Mouse (Mus musculus): ENCODE measurements at regions not wholly inside any gene's neighbourhood (a gene's known extent, or its start where the extent isn't known, plus 50 kb on each side); places are given as distances from the start of the nearest gene placed in this dataset.

DNA sequence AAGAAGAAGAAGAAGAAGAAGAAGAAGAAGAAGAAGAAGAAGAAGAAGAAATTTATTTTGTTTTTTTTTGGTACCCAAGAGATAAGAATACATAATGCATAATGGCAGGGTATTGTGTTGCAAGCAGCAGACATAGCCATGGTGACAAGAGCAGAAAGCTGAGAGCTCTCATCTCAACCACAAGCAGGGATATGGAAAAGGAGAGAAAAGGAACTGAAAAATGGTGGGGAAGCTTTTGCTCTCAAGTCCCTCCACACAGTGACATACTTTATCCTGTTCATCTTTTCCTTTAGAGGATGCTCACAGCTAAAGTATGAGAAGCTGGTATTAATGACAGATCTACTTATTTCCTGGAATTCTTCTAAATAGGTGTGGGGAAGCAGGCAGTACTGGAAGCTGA is 115.2 kb upstream of the Pik3r1 start:
- DNase-seq (ENCODE audit: low read depth, low spot score) = no peak

DNA sequence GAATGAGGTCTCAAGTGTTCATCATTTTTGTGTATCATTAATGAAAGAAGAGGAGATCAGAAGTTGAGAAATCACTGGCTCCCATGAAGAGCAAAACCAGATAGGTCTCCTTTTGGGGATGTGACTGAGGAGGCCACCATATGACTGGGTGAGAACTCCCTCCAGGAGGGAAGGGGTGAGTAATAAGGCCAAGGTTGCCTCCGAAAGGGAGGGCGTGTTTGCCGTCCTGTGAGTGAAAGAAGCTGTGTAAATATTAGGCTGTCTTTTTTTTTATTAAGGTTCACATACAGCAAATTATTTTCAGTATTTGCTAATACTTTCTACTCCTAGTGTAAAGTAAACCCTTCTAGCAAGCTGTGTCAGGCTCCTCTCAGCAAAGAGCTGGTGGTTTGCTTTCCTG is 116.7 kb upstream of the Pik3r1 start:
- no peak for DNase-seq (ENCODE audit: low read depth, low spot score)

GRCm38 (mm10) chr13:101891473-101891872 is 123.5 kb upstream of the Pik3r1 start:
- no peak for DNase-seq (ENCODE audit: low read depth, low spot score)

- DNase-seq (ENCODE audit: low read depth, low spot score) = no peak
These were observed 125.1 kb upstream of the Pik3r1 start for GRCm38 (mm10) chr13:101893035-101893600.

GRCm38 (mm10) chr13:101895161-101895560 is 127.1 kb upstream of the Pik3r1 start:
- no peak for DNase-seq (ENCODE audit: low read depth, low spot score)

DNA sequence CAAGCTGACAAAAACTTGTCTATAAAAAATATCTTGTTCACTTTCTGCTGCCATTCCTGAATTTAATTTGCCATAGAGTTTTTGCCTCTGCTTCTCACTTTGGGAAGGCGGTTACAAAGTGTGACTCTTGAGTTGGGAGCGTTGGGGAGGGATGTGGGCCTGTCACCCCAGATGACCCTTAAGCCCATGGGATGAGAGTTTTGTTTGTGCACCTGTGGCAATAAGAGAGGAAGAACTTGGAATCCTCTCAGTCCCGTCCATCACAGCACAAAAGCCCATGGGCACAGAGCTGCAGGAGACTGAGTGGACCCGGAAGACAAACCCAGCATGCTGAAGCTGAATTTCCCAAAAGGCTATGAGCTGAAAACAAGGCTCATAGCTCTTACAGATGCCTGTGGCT is 127.7 kb upstream of the Pik3r1 start:
- no peak for DNase-seq (ENCODE audit: low read depth, low spot score)

- no peak for DNase-seq (ENCODE audit: low read depth, low spot score)
These were observed 128.9 kb upstream of the Pik3r1 start for GRCm38 (mm10) chr13:101896946-101897345.

GRCm38 (mm10) chr13:101902213-101902612 is 134.2 kb upstream of the Pik3r1 start:
- DNase-seq (ENCODE audit: low read depth, low spot score) = no peak

GRCm38 (mm10) chr13:101905909-101906676 is 138.1 kb upstream of the Pik3r1 start:
- DNase-seq (ENCODE audit: low read depth, low spot score) = no peak

DNA sequence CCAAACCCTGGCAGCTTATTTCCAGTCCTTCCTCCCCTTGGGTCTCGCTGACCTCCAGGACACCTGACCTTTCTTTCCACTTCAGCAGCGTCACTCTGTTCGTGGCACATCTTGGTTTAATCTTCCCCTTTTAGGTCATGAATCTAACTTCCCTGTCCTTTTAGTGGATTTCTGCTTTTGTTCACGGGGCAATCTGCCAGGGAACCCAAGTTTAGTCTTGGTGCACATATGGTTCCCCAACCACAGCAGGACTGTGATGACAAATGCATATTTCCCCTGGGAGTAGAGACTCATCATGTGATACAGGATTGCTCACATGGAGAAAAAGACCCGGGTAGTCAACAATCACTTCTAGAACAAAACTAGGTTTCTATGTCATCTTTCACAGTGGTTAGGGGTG is 141.0 kb upstream of the Pik3r1 start:
- DNase-seq (ENCODE audit: low read depth, low spot score) = no peak

- DNase-seq (ENCODE audit: low read depth, low spot score) = no peak
These were observed 142.7 kb upstream of the Pik3r1 start for GRCm38 (mm10) chr13:101910687-101911086.

GRCm38 (mm10) chr13:101914132-101914531 is 146.1 kb upstream of the Pik3r1 start:
- no peak for DNase-seq (ENCODE audit: low read depth, low spot score)

- no peak for DNase-seq (ENCODE audit: low read depth, low spot score)
These were observed 146.9 kb upstream of the Pik3r1 start for GRCm38 (mm10) chr13:101914691-101915541.

GRCm38 (mm10) chr13:101915542-101915941 is 147.5 kb upstream of the Pik3r1 start:
- DNase-seq (ENCODE audit: low read depth, low spot score) = no peak

DNA sequence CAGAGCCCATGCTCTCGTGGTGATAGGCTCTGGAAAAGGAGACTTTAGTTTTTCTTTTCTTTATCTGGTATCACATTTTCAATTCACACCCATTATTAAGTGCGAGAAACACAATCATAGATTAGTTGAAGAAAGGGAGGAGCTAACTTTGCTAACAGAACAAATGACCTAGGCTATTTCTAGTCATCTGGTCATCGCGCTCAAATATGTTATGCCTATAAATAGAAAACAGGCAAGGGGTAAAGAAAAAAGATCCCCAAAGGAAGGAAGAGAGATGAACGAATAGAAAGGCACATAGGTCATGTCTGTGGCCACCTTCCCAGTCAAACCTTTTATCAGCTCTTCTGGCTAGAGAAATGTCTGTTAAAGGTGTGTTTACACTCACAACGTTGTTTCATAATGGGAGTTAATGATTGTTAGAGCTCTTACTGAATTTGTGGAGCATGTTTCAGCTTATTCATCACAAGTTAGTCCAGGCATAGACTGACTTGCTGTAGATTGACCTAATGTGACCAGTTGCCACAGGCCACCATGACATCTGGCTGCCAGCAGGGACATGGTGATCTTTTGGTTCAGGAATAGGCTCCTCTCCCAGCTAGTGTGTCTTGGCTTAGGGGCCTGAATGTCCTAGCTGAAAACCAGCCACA is 148.1 kb upstream of the Pik3r1 start:
- no peak for DNase-seq (ENCODE audit: low read depth, low spot score)

GRCm38 (mm10) chr13:101916876-101917275 is 148.9 kb upstream of the Pik3r1 start:
- DNase-seq (ENCODE audit: low read depth, low spot score) = peak; percentile 7

DNA sequence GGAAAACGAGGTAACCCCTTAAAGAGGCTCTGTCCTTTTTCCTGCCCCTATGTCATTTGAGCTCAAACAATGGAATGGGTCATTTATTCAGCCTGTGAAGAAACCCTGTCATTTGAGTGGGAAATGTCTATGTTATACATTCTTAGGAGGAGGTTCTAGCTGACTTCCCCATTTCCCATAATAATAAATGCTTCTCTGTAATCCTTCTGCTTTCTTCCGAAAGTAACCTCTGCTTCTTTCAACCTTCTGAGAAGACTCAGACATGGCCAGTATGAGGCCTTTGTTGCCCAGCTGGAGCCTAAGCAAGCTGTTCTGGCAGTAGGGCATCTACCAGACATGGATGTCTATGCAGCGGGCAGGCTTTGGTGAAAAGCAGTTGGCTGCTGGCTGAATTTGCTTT is 150.2 kb upstream of the Pik3r1 start:
- DNase-seq (ENCODE audit: low read depth, low spot score) = no peak

DNA sequence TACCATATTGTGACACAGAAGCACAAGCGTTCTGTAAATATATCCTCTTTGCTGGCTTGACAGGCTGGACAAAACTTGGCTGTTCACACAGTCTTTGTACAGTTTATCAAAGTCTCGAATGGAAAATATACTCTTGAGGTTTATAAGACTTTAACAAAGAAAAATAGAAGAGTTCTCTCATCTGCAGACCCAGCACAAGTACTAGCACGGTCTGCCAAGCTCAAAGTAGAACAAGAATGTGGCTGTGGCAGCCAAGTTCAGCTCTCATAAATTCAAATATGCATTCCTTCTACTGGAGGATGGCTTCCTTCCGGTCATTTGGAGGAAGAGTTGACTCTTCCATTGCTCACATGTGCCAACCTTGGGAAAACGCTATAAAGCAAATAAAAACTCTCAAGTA is 151.2 kb upstream of the Pik3r1 start:
- no peak for DNase-seq (ENCODE audit: low read depth, low spot score)

- no peak for DNase-seq (ENCODE audit: low read depth, low spot score)
These were observed 152.4 kb upstream of the Pik3r1 start for GRCm38 (mm10) chr13:101920384-101920783.

GRCm38 (mm10) chr13:101924637-101925036 is 156.6 kb upstream of the Pik3r1 start:
- no peak for DNase-seq (ENCODE audit: low read depth, low spot score)

DNA sequence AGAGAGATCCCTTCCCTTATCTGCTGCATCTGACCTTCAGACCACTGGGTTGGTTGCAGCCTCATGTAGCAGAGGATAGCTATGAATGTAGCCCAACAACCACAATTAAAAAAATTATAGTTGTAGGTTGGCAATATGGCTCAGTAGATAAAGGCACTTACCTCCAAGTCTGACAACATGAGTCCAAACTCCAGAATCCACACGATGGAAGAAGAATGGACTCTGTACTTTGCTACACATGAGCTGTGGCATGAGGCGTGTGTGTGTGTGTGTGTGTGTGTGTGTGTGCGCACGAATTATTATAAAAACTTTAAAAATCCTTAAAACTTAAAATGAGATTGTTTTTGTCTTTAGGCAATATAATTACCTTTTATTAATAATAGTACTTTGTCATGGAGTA is 163.2 kb upstream of the Pik3r1 start:
- DNase-seq (ENCODE audit: low read depth, low spot score) = no peak

GRCm38 (mm10) chr13:101931882-101932281 is 163.9 kb upstream of the Pik3r1 start:
- no peak for DNase-seq (ENCODE audit: low read depth, low spot score)

Data from CD4-positive, CD25-positive, alpha-beta regulatory T cell, adult 2 months (primary cell).